Mouse (Mus musculus): ENCODE data around the gene P2ry10.

DNA sequence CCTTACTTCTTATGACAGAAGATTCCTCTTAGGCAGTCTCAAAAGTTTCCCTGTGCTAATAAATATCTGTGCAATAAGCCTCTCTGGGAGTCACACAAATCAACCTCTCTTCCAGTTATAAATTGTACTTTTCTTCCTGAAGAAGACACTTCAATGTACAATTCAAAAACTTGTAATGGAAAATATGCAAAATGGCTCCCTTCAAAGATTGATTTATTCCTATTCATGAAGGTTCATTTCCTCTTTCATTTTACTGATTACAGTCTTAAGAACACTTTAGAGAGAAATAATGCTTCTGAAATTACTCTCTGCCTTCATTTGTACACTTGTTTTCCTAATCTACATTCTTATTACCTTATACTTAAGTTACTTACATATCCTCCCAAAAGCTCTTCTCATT, 4.0 kb upstream of the P2ry10 start:
- no peak for TF ChIP-seq CTCF (IDR thresholded peaks at IDR 0.05; ENCODE audit: low read depth, low read length)
- no peak for TF ChIP-seq POLR2A (IDR thresholded peaks at IDR 0.05; ENCODE audit: extremely low read depth, insufficient read depth, low read length)
